Mouse (Mus musculus): ENCODE results near the gene Prkn. TPM values are rescaled to one million over a fixed set of nuclear protein-coding genes. Genes with fewer than 3 reads are reported as not detected.

Gene Prkn
- polyA plus RNA-seq, 1 experiment, result 0.40 TPM

- DNase-seq (ENCODE audit: low read depth, low spot score), result no peak
- WGBS, result 29% methylated on average over 20 of the region's 20 CpGs
Measured at GRCm38 (mm10) chr17:12080656-12081495, 1240.7 kb downstream of the Prkn start.

GRCm38 (mm10) chr17:12082201-12082600, 1242.0 kb downstream of the Prkn start:
- 92% methylated on average over 5 of the region's 5 CpGs for WGBS
- DNase-seq (ENCODE audit: low read depth, low spot score), result no peak

- WGBS, result 76% methylated on average over 5 of the region's 5 CpGs
- DNase-seq (ENCODE audit: low read depth, low spot score), result no peak
Measured at GRCm38 (mm10) chr17:12090261-12090927, 1250.2 kb downstream of the Prkn start.

- no peak for DNase-seq (ENCODE audit: low read depth, low spot score)
- 86% methylated on average over 6 of the region's 6 CpGs for WGBS
Measured at GRCm38 (mm10) chr17:12092901-12093564, 1252.8 kb downstream of the Prkn start.

- 98% methylated on average over 1 of the region's 1 CpGs for WGBS
- DNase-seq (ENCODE audit: low read depth, low spot score), result no peak
Measured at GRCm38 (mm10) chr17:12094016-12094415, 1253.8 kb downstream of the Prkn start.

GRCm38 (mm10) chr17:12094827-12095590, 1254.8 kb downstream of the Prkn start:
- DNase-seq (ENCODE audit: low read depth, low spot score), result no peak

GRCm38 (mm10) chr17:12099415-12099814, 1259.2 kb downstream of the Prkn start:
- DNase-seq (ENCODE audit: low read depth, low spot score), result no peak

More at GRCm38 (mm10) chr17:12094827-12095590, 1254.8 kb downstream of the Prkn start:
- WGBS, result 80% methylated on average over 9 of the region's 9 CpGs

- DNase-seq (ENCODE audit: low read depth, low spot score), result no peak
- 96% methylated on average over 10 of the region's 10 CpGs for WGBS
Measured at GRCm38 (mm10) chr17:12102326-12102725, 1262.1 kb downstream of the Prkn start.

- no peak for DNase-seq (ENCODE audit: low read depth, low spot score)
- 79% methylated on average over 6 of the region's 6 CpGs for WGBS
Measured at GRCm38 (mm10) chr17:12103781-12104180, 1263.6 kb downstream of the Prkn start.

- 74% methylated on average over 7 of the region's 7 CpGs for WGBS
Measured at GRCm38 (mm10) chr17:12104245-12104644, 1264.1 kb downstream of the Prkn start.

GRCm38 (mm10) chr17:12104690-12105089, 1264.5 kb downstream of the Prkn start:
- DNase-seq (ENCODE audit: low read depth, low spot score), result no peak
- WGBS, result 92% methylated on average over 6 of the region's 6 CpGs

More at GRCm38 (mm10) chr17:12104245-12104644, 1264.1 kb downstream of the Prkn start:
- DNase-seq (ENCODE audit: low read depth, low spot score), result no peak

- no peak for DNase-seq (ENCODE audit: low read depth, low spot score)
- WGBS, result 57% methylated on average over 4 of the region's 4 CpGs
Measured at GRCm38 (mm10) chr17:12106255-12106654, 1266.1 kb downstream of the Prkn start.

Other genes starting within 250 kb of the Prkn start
- 0.29 and 0.33 TPM in 2 replicates for gene Pacrg, start 73 bp upstream of the Prkn start, polyA plus RNA-seq (2012; rRNA removed)

Measured in large intestine, adult 2 months (tissue).